Mouse (Mus musculus) thymus, adult 2 months (tissue): Measurements from ENCODE around the gene Lmna.

Experiments
- CTCF ChIP-seq: fragments of 200-500 bp; IDR thresholded peaks from 2 replicates; pipeline ENCODE4 v1.5.1; 2012; ENCODE audit warnings: mild to moderate bottlenecking, control low read depth, low read length, moderate library complexity, borderline replicate concordance; ENCODE audit not compliant: control insufficient read depth, poor library complexity, insufficient read depth; ENCODE audit errors: extremely low read depth
- POLR2A ChIP-seq: fragments of 200-500 bp; IDR thresholded peaks from 2 replicates; pipeline ENCODE4 v1.6.1; 2012; ENCODE audit warnings: mild to moderate bottlenecking, low read length, control low read depth, moderate library complexity; ENCODE audit not compliant: control insufficient read depth, poor library complexity, insufficient read depth; ENCODE audit errors: extremely low read depth

GRCm38 (mm10) chr3:88521156-88521555 is 11.4 kb upstream of the Lmna start:
- TF ChIP-seq CTCF (no peak), POLR2A (no peak)
